Mouse (Mus musculus): ENCODE data around the gene Pask. TPM values are rescaled to one million over a fixed set of nuclear protein-coding genes. Genes with fewer than 3 reads are reported as not detected.
A peak's percentile ranks its signal among the peaks of the same experiment; 100 is the strongest.

The Pask gene
- total and polyA plus RNA-seq, 2 experiments from 2014 or later = 3.0 to 5.2 TPM

GRCm38 (mm10) chr1:93365641-93366040 lies 22.4 kb upstream of the Pask start:
- H3K4me2 ChIP-seq (ENCODE audit: low read depth, low read length, poor library complexity, severe bottlenecking) = no peak overlapping the region
- H3K4me1 ChIP-seq (ENCODE audit: insufficient read depth, low read length) = no peaks in the 10 kb centered on the region
- WGBS = 96% methylated on average over 6 of the region's 6 CpGs
- no peaks in the 10 kb centered on the region for H3K9me3 ChIP-seq (ENCODE audit: low read length)
- H3K9ac ChIP-seq (replicated peaks; ENCODE audit: low read length, poor library complexity, severe bottlenecking) = no peak overlapping the region
- peaks cover 44% of the 10 kb centered on the region for H3K36me3 ChIP-seq (ENCODE audit: insufficient read depth, low read length)
- no peak for TF ChIP-seq CTCF (IDR thresholded peaks at IDR 0.05)
- no peak overlapping the region for H3K4me3 ChIP-seq (ENCODE audit: low read depth, low read length)
- no peak for ATAC-seq (ENCODE audit: low FRiP score)
- no peak overlapping the region for H3K27ac ChIP-seq (ENCODE audit: low read depth, low read length)
- no peaks in the 10 kb centered on the region for H3K27me3 ChIP-seq (ENCODE audit: insufficient read depth, low read length)
- no peak for DNase-seq (ENCODE audit: low spot score)

- H3K4me2 ChIP-seq (ENCODE audit: low read depth, low read length, poor library complexity, severe bottlenecking) = no peak overlapping the region
- H3K9me3 ChIP-seq (ENCODE audit: low read length) = no peaks in the 10 kb centered on the region
- H3K27ac ChIP-seq (ENCODE audit: low read depth, low read length) = no peak overlapping the region
- ATAC-seq (ENCODE audit: low FRiP score) = no peak
- H3K9ac ChIP-seq (replicated peaks; ENCODE audit: low read length, poor library complexity, severe bottlenecking) = no peak overlapping the region
- no peak for DNase-seq (ENCODE audit: low spot score)
- H3K4me1 ChIP-seq (ENCODE audit: insufficient read depth, low read length) = no peaks in the 10 kb centered on the region
- H3K4me3 ChIP-seq (ENCODE audit: low read depth, low read length) = no peak overlapping the region
- WGBS = 86% methylated on average over 4 of the region's 4 CpGs
- TF ChIP-seq CTCF (IDR thresholded peaks at IDR 0.05) = no peak
- no peaks in the 10 kb centered on the region for H3K27me3 ChIP-seq (ENCODE audit: insufficient read depth, low read length)
- peaks cover 56% of the 10 kb centered on the region for H3K36me3 ChIP-seq (ENCODE audit: insufficient read depth, low read length)
These were observed 19.4 kb upstream of the Pask start for GRCm38 (mm10) chr1:93362661-93363060.

DNA sequence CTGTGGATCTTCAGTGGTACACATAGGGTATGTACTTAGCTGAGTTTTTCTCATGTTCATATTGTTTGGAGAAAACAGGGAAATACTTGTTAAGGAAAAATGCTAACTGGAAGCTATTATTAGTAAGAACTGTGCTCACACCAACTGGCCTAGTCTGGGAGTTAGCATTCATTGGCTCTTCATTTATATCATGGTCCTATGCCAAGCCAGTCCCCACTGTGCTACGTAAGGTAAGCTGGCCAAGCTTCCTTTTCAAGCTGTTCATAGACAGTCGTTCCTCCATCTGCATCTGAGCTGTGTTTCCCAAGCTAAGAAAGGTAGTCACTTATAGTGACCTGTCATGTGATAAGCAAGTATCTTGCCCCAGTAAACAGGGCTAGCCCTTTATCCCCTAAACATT lies 9.4 kb upstream of the Pask start:
- Histone ChIP-seq H3K36me3 (ENCODE audit: insufficient read depth, low read length) (peaks cover 67% of the 10 kb centered on the region), H3K9ac (replicated peaks; ENCODE audit: low read length, poor library complexity, severe bottlenecking) (no peak overlapping the region), H3K4me2 (ENCODE audit: low read depth, low read length, poor library complexity, severe bottlenecking) (no peak overlapping the region), H3K27me3 (ENCODE audit: insufficient read depth, low read length) (no peaks in the 10 kb centered on the region), H3K9me3 (ENCODE audit: low read length) (no peaks in the 10 kb centered on the region), H3K27ac (ENCODE audit: low read depth, low read length) (no peak overlapping the region), H3K4me1 (ENCODE audit: insufficient read depth, low read length) (no peaks in the 10 kb centered on the region), H3K4me3 (ENCODE audit: low read depth, low read length) (no peak overlapping the region)
- ATAC-seq (ENCODE audit: low FRiP score) = no peak
- TF ChIP-seq CTCF (IDR thresholded peaks at IDR 0.05) = no peak
- DNase-seq (ENCODE audit: low spot score) = no peak
- WGBS = 98% methylated on average over 2 of the region's 2 CpGs

DNA sequence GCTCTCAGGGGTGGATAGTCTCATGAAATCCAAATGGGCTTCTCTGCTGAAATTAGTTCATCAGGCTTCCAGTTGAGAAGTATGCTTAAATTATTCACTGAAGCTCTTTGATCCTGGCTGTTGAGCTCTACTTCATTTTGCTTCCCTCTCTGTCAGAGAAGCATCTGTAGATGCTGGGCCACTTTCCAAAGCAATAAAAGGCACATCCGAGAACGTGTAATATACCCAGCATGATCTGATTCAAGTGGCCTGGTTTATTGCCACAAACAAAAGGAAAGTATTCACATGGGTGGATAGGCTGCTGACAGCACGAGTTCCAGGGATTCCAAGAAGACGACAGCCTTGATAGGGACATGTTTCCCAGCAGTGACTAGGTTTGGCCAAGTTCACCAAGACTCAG lies 6.4 kb upstream of the Pask start:
- Histone ChIP-seq H3K4me3 (ENCODE audit: low read depth, low read length) (no peak overlapping the region), H3K27me3 (ENCODE audit: insufficient read depth, low read length) (no peaks in the 10 kb centered on the region), H3K9ac (replicated peaks; ENCODE audit: low read length, poor library complexity, severe bottlenecking) (no peak overlapping the region), H3K27ac (ENCODE audit: low read depth, low read length) (no peak overlapping the region), H3K9me3 (ENCODE audit: low read length) (no peaks in the 10 kb centered on the region), H3K36me3 (ENCODE audit: insufficient read depth, low read length) (peaks cover 53% of the 10 kb centered on the region), H3K4me1 (ENCODE audit: insufficient read depth, low read length) (no peaks in the 10 kb centered on the region), H3K4me2 (ENCODE audit: low read depth, low read length, poor library complexity, severe bottlenecking) (no peak overlapping the region)
- ATAC-seq (ENCODE audit: low FRiP score) = no peak
- no peak for DNase-seq (ENCODE audit: low spot score)
- TF ChIP-seq CTCF (IDR thresholded peaks at IDR 0.05) = no peak
- 70% methylated on average over 4 of the region's 4 CpGs for WGBS

DNA sequence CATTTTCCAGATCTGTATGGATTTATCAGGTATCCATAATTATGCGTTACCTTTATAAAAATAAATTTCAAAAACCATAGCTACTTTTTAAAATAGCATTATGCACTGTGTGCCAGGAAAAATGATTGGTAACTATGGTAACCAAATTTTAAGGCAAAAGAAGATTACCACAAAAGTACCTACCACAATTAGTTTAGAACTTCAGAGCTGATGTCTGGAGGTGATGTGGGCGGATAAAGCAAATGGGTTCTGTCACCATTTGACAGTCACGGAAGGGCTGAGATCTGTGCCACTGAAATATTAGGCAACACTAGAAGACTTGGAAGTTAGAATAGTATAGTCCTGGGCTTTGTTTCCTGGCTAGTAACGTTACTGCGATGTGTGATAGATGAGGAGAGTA lies 3.9 kb upstream of the Pask start:
- Histone ChIP-seq H3K27me3 (ENCODE audit: insufficient read depth, low read length) (no peaks in the 10 kb centered on the region), H3K4me3 (ENCODE audit: low read depth, low read length) (no peak overlapping the region), H3K4me1 (ENCODE audit: insufficient read depth, low read length) (0 out of 2 replicates have a peak, but pooled peaks cover 5% of the 10 kb centered on the region), H3K36me3 (ENCODE audit: insufficient read depth, low read length) (peaks cover 31% of the 10 kb centered on the region), H3K9me3 (ENCODE audit: low read length) (no peaks in the 10 kb centered on the region), H3K4me2 (ENCODE audit: low read depth, low read length, poor library complexity, severe bottlenecking) (no peak overlapping the region), H3K27ac (ENCODE audit: low read depth, low read length) (no peak overlapping the region), H3K9ac (replicated peaks; ENCODE audit: low read length, poor library complexity, severe bottlenecking) (no peak overlapping the region)
- TF ChIP-seq CTCF (IDR thresholded peaks at IDR 0.05) = no peak
- DNase-seq (ENCODE audit: low spot score) (no peak), ATAC-seq (ENCODE audit: low FRiP score) (no peak)
- 96% methylated on average over 5 of the region's 5 CpGs for WGBS

GRCm38 (mm10) chr1:93343504-93344047 lies 294 bp upstream of the Pask start:
- WGBS = 1% methylated on average over 38 of the region's 39 CpGs
- ATAC-seq (ENCODE audit: low FRiP score) = peak; percentile 98
- Histone ChIP-seq H3K27ac (ENCODE audit: low read depth, low read length) (peak overlapping the region; percentile 49; the same call in 1 of the 2 replicates), H3K36me3 (ENCODE audit: insufficient read depth, low read length) (peaks cover 12% of the 10 kb centered on the region; the same call in 1 of the 2 replicates), H3K9ac (replicated peaks; ENCODE audit: low read length, poor library complexity, severe bottlenecking) (peak overlapping the region; percentile 77), H3K9me3 (ENCODE audit: low read length) (no peaks in the 10 kb centered on the region), H3K4me3 (ENCODE audit: low read depth, low read length) (peak overlapping the region; percentile 82), H3K4me2 (ENCODE audit: low read depth, low read length, poor library complexity, severe bottlenecking) (peak overlapping the region; percentile 93), H3K4me1 (ENCODE audit: insufficient read depth, low read length) (0 out of 2 replicates have a peak, but pooled peaks cover 5% of the 10 kb centered on the region), H3K27me3 (ENCODE audit: insufficient read depth, low read length) (no peaks in the 10 kb centered on the region)
- TF ChIP-seq CTCF (IDR thresholded peaks at IDR 0.05) = peak; percentile 65
- peak; percentile 99 for DNase-seq (ENCODE audit: low spot score)
